Mouse (Mus musculus) cerebellum, adult 2 months (tissue): ENCODE measurements around the gene Gins3.

Source experiments
- CTCF ChIP-seq: fragments of 200-500 bp; IDR thresholded peaks from 2 replicates; pipeline ENCODE4 v1.5.1; 2011; ENCODE audit warnings: low read depth, mild to moderate bottlenecking, control low read depth, low read length, moderate library complexity, borderline replicate concordance; ENCODE audit not compliant: insufficient read depth
- POLR2A ChIP-seq: fragments of 200-500 bp; IDR thresholded peaks from 2 replicates; pipeline ENCODE4 v1.6.1; 2011; ENCODE audit warnings: low read length, control low read depth, borderline replicate concordance; ENCODE audit not compliant: insufficient read depth

- no peak for TF ChIP-seq CTCF
- TF ChIP-seq POLR2A: no peak
These were observed 39.5 kb upstream of the Gins3 start for GRCm38 (mm10) chr8:95593439-95594393.
